Mouse (Mus musculus): ENCODE measurements at regions not wholly inside any gene's neighbourhood (a gene's known extent, or its start where the extent isn't known, plus 50 kb on each side); places are given as distances from the start of the nearest gene placed in this dataset.

DNA sequence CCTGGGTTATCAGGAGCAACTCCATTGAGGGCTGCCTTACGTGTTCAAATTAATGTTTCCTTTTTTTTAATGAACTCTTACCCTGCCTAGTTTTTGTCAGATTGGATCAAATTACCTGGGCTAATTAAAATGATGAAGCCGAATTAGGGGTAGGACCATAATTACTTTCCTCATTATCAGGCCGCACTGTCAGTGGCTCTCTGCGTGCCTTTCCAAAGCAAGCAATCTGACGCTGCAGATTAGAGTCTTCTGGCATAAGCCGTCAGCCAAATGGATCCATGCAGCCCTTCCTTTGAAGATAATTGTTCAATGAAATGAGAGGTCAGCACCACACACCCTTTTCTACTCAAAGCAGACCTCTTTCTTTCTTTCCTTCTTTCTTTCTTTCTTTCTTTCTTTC, 175.5 kb upstream of the Fat4 start:
- TF ChIP-seq CTCF (IDR thresholded peaks at IDR 0.05; ENCODE audit: extremely low read depth, insufficient read depth, insufficient read length, insufficient replicate concordance) (no peak), POLR2A (IDR thresholded peaks at IDR 0.05; ENCODE audit: low read depth, low read length) (no peak)

Data from spleen, adult 2 months (tissue).